Mouse (Mus musculus) heart, adult 2 months (tissue): ENCODE results near the gene Tnnc2.

ENCODE experiments used
- CTCF ChIP-seq: fragments of 200-600 bp; IDR thresholded peaks from 2 replicates; pipeline ENCODE4 v1.8.1; 2022; ENCODE audit warnings: antibody characterized with exemption, mild to moderate bottlenecking, moderate library complexity
- POLR2A ChIP-seq: fragments of 200-500 bp; IDR thresholded peaks from 2 replicates; pipeline ENCODE4 v1.6.1; 2011; ENCODE audit warnings: mild to moderate bottlenecking, low read depth, low read length, control low read depth; ENCODE audit not compliant: insufficient read depth

DNA sequence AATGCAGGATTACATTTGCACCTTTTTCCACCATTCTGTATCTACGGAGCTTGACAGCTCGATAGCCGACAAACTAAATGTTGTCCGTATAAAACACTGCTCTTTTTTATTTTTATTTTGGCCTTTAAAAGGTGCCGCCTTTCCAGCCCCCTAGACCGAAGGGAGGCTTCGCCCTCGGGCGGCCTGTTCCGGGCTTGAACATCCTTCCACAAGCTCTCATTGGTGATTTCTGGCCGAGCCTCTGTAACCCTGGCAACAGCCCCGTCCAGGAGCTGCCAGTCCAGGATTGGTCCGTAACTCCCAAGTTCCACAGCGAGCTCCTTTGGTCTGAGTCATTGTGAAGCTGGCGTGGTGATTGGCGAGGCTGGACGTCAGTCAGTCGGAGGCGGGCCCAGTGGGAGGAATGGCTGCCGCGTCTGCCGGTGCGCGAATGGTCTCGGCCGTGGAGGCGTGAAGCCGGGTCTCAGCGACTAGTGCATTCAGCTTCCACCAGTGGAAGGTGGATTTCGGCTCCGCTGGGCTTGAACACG lies 42.9 kb upstream of the Tnnc2 start, which contains the start of gene Zswim1:
- TF ChIP-seq POLR2A (peak; percentile 84), CTCF (peak; percentile 14; the same call in 1 of the 2 replicates)
